Mouse (Mus musculus) common myeloid progenitor, adult 5-6 weeks (primary cell): Measurements from ENCODE around the gene Hmgn3. TPM values are rescaled to one million over a fixed set of nuclear protein-coding genes. Genes with fewer than 3 reads are reported as not detected.
A peak's percentile ranks its signal among the peaks of the same experiment; 100 is the strongest.
"Not testable (repeated sequence)": the region's sequence is repeated elsewhere in the genome, so short reads cannot be mapped to it uniquely, and the experiment has no call there.

ENCODE experiments used
- ATAC-seq: replicated peaks from 2 replicates; pipeline ENCODE4 v1.8.0; 2016; ENCODE audit warnings: low read depth, mild to moderate bottlenecking, moderate TSS enrichment, inconsistent platforms; ENCODE audit not compliant: poor library complexity, severe bottlenecking
- total RNA-seq: library from RNA; stranded (forward); fragments of 200-1000, 187-1606 nt; gene quantifications from 2 replicates; pipeline ENCODE4 v1.2.3, GENCODE M21; 2017

Gene Hmgn3
- total RNA-seq: 26.1 and 27.7 TPM in 2 replicates

DNA sequence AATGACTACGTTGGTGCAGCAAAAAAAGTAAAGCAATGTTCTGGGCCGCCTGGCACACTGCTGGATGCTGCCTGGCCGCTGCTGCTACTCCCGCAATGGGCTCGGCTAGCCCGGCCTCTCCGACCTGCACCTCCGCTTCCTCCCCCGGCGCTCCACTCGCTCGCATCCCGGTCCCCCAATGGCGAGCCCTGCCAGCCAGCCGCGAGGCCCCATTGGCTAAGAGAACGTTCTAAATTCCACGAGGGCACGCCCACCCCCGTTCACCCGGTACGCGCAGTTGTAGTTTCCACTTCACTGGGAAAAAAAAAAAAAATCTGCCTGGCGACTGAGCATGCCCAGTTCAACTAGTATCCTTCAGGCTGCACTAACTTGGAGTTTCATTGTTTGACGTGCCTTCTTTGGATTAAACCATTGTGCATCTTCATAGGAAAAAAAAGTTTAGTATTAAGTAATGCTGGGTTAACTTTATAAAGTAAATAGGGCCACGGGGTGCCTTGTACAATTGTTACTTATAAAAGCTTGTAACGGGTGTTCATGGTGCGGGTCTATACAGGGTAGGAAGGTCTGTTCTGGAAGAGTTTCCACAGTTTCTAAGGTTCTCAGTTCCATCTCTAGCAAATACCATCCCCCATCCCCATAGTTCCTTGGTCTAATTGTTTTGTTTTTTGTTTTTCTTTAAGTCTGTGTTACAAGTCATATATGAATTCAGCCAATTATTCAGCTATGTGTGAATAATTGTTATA is at the start of gene Hmgn3:
Gene Hmgn3, minus strand, starts transcription at position 240 of the 743 bp plus-strand sequence.
- peak; percentile 98 for ATAC-seq

DNA sequence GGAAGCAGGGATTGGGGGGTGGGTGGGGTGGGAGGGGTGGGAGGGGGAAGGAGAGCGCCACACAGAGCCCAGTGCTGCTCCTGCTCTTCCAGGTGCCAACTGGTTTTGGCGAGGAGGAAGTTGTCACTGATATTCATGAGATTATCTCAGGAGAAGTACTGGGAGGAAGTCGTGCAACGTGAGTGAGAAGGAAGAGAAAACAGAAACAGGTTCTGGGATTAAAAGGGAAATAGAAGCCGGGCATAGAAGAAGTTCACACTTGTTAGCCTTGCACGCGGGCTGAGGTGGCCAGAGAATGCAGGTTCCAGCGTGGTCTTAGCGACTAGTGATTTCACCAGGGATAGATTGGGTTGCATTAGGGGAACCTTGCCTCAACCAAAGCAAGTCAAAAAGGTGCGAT is 49.3 kb upstream of the Hmgn3 start:
- peak; percentile 36 for ATAC-seq

DNA sequence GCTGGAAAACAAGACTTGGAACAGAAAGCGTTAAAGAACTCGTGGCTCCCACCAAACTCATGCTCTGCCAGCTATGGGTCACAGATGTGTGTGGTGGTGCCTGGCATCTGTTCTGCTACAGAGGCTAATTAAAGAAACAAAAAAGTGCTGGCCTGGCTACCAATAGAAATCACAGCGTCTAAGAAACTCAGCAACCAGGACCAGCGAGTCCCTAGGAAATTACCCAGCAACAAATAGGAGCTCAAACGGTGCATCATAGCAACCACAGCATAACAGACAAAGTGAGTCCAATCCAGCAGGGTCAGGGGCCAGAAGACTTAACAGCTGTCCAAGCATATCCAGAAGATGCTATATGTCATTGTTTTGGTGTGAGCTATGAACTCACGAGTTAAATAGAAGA is 48.5 kb upstream of the Hmgn3 start:
- no peak for ATAC-seq

DNA sequence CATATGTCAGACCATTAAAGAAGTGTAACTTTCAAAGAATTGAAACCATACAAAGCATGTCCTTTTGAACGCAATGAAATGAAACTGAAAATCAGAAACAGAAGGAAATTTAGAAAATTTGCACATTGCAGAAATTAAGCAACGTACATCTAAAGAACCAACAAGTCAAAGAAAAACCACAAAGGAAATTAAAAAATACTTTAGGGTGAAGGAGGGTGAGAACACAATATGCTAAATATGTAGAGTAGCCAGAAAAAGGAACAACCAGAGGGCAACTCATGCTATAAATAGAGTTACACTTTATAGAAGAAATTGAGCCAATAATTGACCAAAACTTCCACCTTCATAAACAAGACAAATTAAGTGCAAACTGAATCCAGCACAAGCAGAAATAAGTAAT is 41.3 kb upstream of the Hmgn3 start:
- peak; percentile 84 for ATAC-seq

DNA sequence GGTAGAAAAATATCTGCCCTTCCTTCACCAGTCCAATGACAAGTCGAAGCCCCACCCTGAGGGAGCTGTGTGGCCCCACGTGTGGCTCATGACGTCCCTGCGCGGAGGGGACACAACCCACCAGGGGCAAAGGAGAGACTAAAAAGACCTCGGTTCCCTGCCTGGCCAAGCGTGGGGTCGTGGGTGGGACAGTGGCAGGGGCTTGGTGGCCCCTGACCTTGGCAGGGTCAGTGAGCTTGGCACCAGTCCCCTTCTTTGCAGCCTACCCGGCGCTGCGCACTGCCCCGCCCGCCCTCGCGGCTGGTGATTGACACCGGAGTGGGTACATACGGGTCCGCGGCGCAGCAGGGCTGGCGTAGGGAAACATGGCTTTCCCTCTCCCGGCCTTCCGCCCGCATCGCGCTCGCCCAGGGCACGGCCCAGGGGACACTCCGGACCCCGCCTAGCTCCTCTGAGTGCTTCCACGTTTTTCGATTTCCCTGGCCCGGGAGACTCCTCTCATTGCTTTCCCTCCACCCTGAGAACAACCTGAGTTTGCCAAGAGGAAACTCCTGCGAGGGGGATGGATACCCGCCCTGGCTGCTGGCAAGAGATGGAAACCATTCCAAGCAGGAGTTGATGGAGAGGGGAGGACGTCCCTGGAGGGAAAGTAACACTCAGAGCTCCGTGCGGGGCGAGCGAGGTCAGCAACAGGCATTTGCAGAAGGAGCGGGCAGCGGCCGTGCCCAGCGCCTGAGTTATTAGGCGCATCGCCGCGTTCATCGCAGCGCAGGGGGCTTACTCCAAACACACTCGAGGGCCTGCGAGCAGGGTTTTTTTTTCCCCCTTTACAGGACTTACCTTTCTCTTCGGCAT is 667 bp downstream of the Hmgn3 start:
- ATAC-seq: peak; percentile 70

DNA sequence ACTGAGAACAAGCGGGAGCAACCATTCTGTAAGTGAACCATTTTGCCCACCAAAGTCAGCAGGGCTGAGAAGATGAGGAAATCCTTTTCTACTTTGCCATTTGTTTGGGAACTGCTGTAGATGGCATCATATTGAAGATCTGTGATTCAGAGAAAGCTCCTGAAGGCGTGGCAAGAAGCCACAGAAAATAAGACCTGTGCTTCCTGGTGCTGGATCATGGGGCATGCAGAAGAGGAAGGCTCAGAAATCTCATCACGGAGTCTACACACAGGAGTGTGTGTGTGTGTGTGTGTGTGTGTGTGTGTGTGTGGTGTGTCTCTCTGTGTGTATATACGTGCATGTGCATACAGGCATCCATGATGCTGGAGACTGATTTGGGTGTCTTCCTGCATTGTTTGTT is 16.7 kb downstream of the Hmgn3 start:
- no peak for ATAC-seq

DNA sequence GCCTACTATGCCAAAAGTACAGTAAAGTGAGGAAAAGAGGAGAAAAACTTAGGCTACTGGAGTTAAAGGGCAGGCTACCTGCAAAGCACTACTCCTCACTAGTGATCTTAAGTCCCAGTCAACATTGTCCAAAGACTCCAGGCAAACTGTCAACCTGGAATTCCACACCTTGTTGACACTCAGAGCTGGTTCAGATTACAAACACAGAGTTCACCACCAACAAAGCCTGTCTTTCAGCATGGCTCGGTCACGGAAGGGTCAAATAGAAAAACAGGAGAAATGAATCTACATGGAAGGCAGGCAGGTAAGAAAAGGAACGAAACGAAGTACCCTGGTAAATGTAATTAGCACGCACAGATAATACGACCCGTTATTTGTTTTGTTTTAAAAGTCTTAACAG is 18.6 kb downstream of the Hmgn3 start:
- ATAC-seq: no peak

DNA sequence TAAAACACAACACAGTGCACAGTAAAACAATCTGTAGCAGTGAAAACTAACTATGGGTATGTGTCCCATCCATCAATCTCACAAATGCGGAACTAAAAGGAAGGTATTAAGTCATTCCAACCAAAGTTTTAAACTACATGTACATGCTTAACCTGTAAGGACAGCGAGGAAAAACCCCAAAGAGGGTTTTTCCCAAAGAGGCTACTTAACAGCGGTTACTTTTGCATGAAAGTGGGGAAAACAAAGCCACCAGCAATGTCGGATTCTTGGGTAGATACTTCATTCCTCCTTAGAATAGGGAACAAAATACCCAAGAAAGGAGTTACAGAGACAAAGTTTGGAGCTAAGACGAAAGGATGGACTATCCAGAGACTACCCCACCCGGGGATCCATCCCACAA is 20.0 kb downstream of the Hmgn3 start:
- ATAC-seq: not testable (repeated sequence)

DNA sequence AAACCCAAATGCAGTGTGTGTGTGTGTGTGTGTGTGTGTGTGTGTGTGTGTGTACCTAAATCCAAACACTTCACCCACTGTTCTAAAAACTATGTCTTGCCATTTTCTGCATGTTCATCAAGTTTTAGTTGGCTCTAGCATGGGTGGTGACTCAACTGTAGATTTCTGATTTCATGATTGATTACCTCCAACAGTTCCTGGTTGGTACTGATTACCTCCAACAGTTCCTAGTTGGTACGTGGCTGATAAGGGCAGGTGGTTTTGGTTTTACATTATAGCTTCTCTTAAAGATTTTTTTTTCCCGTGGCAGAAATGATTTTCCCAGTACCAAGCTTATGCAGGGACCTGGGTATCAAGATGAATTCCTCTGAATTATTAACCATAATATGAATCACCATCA is 27.3 kb downstream of the Hmgn3 start:
- ATAC-seq: no peak

DNA sequence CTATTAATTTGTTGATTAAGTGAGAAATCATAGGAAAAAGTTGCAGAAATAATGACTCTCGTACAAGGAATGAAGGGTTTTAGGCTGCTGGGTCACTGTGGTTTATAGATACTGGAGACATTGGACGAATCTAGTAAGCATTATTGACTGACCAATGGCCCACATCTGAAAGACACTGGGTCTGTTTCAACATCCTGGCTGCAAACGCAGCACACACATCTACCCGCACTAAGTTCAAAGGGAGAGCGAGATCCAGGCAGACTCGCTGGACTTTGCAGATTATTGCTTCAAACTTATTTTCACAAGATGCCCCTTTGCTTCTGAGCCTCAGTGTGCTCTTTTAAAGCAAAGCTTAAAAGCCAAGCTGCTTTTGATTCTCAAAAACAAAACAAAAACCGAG is 29.0 kb downstream of the Hmgn3 start:
- ATAC-seq: no peak

DNA sequence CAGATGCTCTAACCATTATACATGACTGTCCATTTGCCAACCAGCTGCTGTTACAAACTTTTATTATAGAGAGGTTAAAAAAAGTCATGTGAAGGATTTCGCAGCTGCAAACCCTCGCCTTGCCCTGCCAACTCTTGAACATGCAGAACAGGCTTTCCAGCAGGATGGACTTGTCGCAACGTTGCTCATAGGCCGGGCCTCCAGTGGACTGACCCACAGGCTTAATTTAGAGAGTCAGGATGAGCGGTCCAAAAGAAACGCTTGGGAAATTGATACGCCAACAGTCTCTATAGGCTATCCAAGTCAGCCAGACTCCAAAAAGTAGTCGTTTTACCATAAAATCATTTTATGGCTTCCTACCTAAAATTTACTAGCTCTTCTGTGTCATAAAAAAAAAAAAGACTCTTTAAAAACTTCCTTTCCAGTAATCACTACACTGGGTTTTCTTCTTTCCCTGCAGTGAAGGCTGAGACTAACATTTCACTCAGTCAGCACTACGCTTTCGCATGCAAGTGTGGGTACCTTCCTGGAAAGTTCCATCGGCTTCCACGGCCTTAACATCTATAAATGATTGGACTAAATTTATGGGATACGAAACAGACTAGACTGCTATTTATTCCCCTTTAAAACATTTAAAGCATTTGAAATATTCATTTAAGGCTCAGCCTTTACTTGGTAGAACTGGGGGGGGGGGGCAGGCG is 29.6 kb downstream of the Hmgn3 start:
- no peak for ATAC-seq

DNA sequence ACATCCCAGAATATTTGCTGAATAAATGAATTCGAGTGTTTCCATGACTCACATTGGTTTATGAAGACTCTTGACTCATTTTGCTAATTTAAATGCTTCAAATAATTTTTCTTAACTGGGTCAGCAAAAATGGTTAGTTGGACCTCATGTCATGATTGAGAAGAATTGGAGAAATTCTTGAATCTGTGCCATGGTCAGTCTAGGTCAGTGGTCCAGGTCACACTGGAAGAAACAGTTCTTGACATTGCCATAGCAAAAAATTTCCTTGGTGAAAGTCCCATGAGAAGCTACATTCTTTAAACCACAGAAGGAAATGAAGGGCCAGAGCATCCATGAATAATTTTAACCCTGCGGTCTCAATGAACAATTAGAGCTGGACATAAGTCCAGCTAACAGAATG is 30.8 kb downstream of the Hmgn3 start:
- no peak for ATAC-seq

DNA sequence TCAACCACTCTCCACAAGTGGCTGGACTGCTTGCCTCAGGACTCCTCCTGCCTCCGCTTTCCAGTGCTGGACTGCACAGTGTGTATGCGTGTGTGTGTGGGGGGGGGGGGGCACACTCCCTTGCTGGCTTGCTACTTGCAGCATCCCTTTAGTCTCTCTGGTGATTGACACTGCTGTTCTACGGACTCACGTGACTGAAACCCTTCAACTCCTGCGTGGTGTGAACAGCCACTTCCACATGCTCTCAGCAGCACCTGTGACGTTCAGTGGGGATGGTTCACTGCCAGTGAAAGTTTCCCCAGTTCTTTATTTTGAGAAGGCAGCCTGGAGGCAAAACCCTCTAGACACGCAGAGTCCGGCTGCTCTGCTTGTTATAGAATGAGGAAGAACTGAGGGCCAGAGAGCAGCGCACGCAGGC is 32.7 kb downstream of the Hmgn3 start:
- peak; percentile 74 for ATAC-seq

DNA sequence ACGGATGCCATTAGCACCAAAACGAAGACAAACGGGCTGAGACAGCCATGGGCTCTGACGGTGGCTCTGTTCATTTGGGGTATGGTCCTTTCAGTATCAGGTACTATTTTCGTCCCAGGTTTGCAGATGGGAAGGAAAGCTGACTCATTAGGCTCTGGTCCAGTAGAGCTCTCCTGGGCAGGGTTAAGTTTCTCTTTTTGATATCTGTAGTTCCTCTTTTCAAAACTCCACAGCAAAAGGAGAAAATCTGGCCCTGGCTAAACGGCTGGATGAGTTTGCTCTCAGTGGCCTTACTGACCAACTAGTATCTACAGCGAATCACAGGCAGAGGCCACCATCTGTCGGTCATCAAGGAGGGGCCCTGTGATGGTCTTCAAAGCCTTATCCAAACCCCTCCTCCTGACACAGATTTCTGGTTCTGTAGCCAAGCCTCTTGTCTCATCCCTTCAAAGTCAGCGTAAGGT is 34.1 kb downstream of the Hmgn3 start:
- ATAC-seq: peak; percentile 71

DNA sequence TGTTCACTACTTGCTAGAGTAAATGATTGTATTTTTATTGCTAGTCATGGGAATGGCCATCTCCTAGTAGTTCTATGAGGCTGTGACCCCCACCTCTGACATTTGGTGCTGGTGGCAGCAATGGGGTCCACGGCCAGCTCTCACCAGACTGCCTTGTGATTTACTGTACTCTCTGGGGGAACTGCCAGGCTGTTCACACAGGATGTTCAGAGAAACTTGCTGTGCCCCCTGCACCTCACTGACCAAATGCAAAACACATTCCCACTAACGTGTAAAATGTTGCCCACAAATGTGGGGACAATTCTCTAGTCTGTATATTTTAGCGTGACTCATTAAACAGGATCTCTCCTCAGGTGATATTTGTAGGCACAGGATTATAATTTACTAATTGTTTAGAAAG is 34.7 kb downstream of the Hmgn3 start:
- no peak for ATAC-seq

DNA sequence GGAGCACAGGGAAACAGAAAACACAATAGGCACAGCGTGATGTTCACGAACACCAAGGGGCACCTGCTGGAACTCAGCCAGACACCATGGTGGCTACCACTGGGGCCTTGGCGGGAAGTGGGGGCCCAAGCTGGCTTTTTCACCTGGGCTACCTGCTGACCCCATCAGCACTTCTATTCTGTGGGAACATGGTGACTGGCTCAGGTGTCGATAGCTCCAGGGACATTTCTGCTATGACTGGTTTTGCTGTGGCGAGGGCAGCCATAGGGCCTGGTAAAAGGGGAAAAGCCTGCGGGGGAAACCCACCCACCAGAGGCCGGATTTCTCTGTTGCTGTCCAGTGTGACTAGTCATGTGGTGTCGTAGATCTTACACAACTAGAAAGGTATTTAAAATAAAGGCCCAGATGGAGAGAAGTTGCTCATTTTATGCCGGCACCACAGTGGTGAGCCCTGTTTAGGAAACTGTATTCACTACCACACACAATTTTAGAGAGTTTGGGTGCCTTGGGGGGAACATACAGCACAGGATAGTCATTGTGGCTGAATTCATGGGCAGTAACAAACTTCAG is 35.3 kb downstream of the Hmgn3 start:
- ATAC-seq: no peak

DNA sequence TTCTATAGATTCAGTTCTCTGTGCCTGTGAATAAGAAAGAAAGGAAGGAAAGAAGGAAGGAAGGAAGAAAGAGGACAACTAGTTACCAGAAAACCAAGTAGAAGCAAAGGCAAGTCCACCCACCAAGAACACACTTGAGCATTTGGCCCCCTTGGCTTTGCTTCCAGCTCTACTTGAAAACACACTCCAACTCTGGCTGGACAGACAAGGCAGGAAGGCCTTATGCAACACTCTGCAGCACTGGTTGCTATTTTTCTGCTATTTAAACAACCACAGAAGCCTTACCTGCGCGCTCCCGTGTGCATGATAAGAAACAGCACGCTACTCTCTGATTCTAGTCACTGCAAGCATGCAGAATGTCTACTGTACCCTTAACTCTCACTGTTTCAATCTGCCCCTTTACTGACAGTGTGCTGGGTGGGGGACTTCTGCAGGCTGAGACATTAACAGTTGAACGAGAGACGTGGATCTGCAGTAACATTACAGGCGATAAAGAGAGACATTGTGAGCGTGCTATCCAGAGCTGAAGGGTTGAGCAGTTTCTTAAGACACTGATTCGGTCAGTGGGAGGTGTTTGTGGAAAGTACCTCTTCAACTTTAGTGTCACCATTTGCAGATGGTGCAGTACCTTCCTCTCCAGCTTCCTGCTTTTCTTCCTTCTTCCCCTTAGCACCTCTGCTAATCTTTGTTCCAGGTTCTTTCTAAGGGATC is 35.9 kb downstream of the Hmgn3 start:
- no peak for ATAC-seq

DNA sequence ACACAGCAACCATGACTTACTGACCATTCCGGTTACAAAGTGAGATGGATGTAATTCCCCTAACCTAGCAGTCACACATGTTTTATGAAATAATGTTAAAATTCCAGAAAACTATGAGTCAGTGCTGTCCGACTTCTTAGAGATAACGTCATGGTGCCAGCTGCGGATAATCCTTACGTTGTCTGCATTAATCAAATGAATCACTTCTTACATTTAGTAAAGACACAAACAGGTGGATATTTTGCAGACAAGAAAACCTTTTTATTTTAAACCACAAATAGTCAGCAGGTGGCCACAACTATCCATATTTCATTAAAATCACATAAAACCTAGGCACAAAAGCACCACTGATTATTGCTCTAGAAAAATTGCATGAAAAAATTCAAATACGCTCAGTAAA is 36.8 kb downstream of the Hmgn3 start:
- no peak for ATAC-seq

DNA sequence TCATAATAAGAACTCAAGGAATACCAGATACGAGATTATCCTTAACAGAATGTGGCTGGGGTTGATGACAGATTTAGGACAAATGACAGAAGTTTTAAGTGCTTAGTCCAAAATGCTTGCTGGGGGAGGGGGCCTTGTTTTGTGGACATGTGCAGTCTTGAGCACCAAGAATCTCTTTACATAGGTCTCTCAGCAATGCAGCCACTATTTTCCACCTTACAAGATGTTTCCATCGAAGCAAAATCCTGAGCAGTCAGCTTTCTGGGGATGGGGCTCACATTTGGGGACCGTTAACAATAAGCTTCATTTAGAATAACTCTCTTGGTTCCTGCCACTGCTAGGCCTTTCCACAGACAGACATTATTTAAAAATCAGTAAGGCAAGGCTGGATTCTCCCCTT is 37.7 kb downstream of the Hmgn3 start:
- ATAC-seq: no peak

DNA sequence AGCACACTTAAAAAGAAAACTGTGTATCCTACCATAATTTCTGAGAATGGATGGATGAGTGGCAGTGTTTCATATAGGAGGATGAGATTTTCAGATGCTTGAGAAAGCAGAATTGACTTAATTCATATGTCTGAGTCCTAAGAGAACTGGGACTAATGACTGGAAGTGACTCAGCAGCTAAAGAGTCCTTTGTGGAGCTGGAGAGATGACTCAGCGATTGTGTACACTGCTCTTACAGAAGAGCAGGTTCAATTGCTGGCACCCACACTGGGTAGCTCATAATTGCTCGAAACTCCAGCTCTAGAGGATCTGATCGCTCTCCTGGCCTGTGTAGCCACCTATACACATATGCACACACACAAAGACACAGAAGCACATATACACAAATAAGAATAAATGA is 42.7 kb downstream of the Hmgn3 start:
- ATAC-seq: peak; percentile 60
